Mouse (Mus musculus) forebrain, embryonic 16.5 days (tissue): ENCODE data around the gene Qrsl1. TPM values are rescaled to one million over a fixed set of nuclear protein-coding genes. Genes with fewer than 3 reads are reported as not detected.

ENCODE experiments used
- ATAC-seq: fragments of 200-750 bp; cut with Nextera tagmentation; 2 replicates; pipeline ENCODE4 v1.8.0; 2017; ENCODE audit warnings: mild to moderate bottlenecking, moderate library complexity
- H3K27ac ChIP-seq: fragments of 300-500 bp; sonication (generic); 2 replicates; pipeline ENCODE4 v1.5.1; 2014; ENCODE audit warnings: low read length, control low read depth
- H3K27me3 ChIP-seq: fragments of 300-500 bp; sonication (generic); replicated peaks from 2 replicates; pipeline ENCODE4 v1.6.1; 2014; ENCODE audit warnings: low read length; ENCODE audit not compliant: control insufficient read depth, insufficient read depth
- H3K36me3 ChIP-seq: fragments of 300-500 bp; sonication (generic); 2 replicates; pipeline ENCODE4 v1.6.1; 2014; ENCODE audit not compliant: control insufficient read depth, insufficient read depth
- H3K4me1 ChIP-seq: fragments of 300-500 bp; sonication (generic); replicated peaks from 2 replicates; pipeline ENCODE4 v1.6.1; 2014; ENCODE audit warnings: low read length; ENCODE audit not compliant: control insufficient read depth, insufficient read depth
- H3K4me2 ChIP-seq: fragments of 300-500 bp; sonication (generic); 2 replicates; pipeline ENCODE4 v1.6.1; 2014; ENCODE audit warnings: mild to moderate bottlenecking, low read length, control low read depth
- H3K4me3 ChIP-seq: fragments of 300-500 bp; sonication (generic); replicated peaks from 2 replicates; pipeline ENCODE4 v1.5.1; 2014; ENCODE audit warnings: mild to moderate bottlenecking, low read length, control low read depth
- H3K9ac ChIP-seq: fragments of 300-500 bp; sonication (generic); replicated peaks from 2 replicates; pipeline ENCODE4 v1.6.1; 2014; ENCODE audit warnings: low read depth, low read length, control low read depth
- H3K9me3 ChIP-seq: fragments of 300-500 bp; sonication (generic); 2 replicates; pipeline ENCODE4 v1.6.1; 2016; ENCODE audit warnings: low read length; ENCODE audit not compliant: control insufficient read depth
- WGBS: fragments of 180-500 bp; shearing (Covaris S2); extraction: QIAGEN DNeasy Blood & Tissue Kit; methylation state at CpG from one replicate; pipeline ENCODE4 v1.1.7; 2014; 5-methylcytosine and 5-hydroxymethylcytosine counted together
- polyA plus RNA-seq: library from polyadenylated mRNA; unstranded; fragments of >200 nt; fragmentation: Nextera tagmentation; extraction: Ambion mirVana; gene quantifications from 2 replicates; pipeline ENCODE4 v1.2.1, GENCODE M21; 2015

Gene Qrsl1
- polyA plus RNA-seq, 1 experiment from 2014 or later = 22.5 TPM

GRCm38 (mm10) chr10:43892971-43893370 is 8.6 kb downstream of the Qrsl1 start:
- no peak overlapping the region for H3K4me3 ChIP-seq
- H3K36me3 ChIP-seq = peaks cover 8% of the 10 kb centered on the region; the same call in 1 of the 2 replicates
- no peak overlapping the region for H3K27ac ChIP-seq
- no peak overlapping the region for H3K4me2 ChIP-seq
- H3K9ac ChIP-seq = no peak overlapping the region
- no peaks in the 10 kb centered on the region for H3K9me3 ChIP-seq
- no peaks in the 10 kb centered on the region for H3K27me3 ChIP-seq
- WGBS = 99% methylated on average over 4 of the region's 4 CpGs
- ATAC-seq = no peak
- peaks cover 6% of the 10 kb centered on the region for H3K4me1 ChIP-seq

- Histone ChIP-seq H3K27me3 (no peaks in the 10 kb centered on the region), H3K4me3 (no peak overlapping the region), H3K4me1 (peaks cover 6% of the 10 kb centered on the region), H3K4me2 (no peak overlapping the region), H3K36me3 (peaks cover 5% of the 10 kb centered on the region; the same call in 1 of the 2 replicates), H3K27ac (peak overlapping the region; percentile 50; the same call in 1 of the 2 replicates), H3K9ac (no peak overlapping the region), H3K9me3 (no peaks in the 10 kb centered on the region)
- ATAC-seq = no peak
- 80% methylated on average over 16 of the region's 16 CpGs for WGBS
Observed at GRCm38 (mm10) chr10:43888976-43889375, 12.6 kb downstream of the Qrsl1 start.

- Histone ChIP-seq H3K4me3 (no peak overlapping the region), H3K4me2 (no peak overlapping the region), H3K36me3 (no peaks in the 10 kb centered on the region), H3K27ac (peak overlapping the region; percentile 45), H3K4me1 (peaks cover 6% of the 10 kb centered on the region), H3K27me3 (no peaks in the 10 kb centered on the region), H3K9ac (no peak overlapping the region), H3K9me3 (no peaks in the 10 kb centered on the region)
- peak; percentile 95 for ATAC-seq
- 50% methylated on average over 9 of the region's 9 CpGs for WGBS
Observed at GRCm38 (mm10) chr10:43887676-43888075, 13.9 kb downstream of the Qrsl1 start.

GRCm38 (mm10) chr10:43871458-43871857 is 30.1 kb downstream of the Qrsl1 start:
- Histone ChIP-seq H3K9me3 (no peaks in the 10 kb centered on the region), H3K36me3 (peaks cover 2% of the 10 kb centered on the region; the same call in 1 of the 2 replicates), H3K4me2 (no peak overlapping the region), H3K27ac (no peak overlapping the region), H3K27me3 (no peaks in the 10 kb centered on the region), H3K4me3 (no peak overlapping the region), H3K4me1 (no peaks in the 10 kb centered on the region), H3K9ac (no peak overlapping the region)
- ATAC-seq = no peak
- WGBS = 97% methylated on average over 1 of the region's 1 CpGs

GRCm38 (mm10) chr10:43870752-43871151 is 30.8 kb downstream of the Qrsl1 start:
- H3K9ac ChIP-seq = no peak overlapping the region
- no peaks in the 10 kb centered on the region for H3K9me3 ChIP-seq
- no peak overlapping the region for H3K27ac ChIP-seq
- no peak overlapping the region for H3K4me3 ChIP-seq
- H3K4me2 ChIP-seq = no peak overlapping the region
- no peaks in the 10 kb centered on the region for H3K4me1 ChIP-seq
- H3K36me3 ChIP-seq = no peaks in the 10 kb centered on the region
- H3K27me3 ChIP-seq = no peaks in the 10 kb centered on the region
- ATAC-seq = no peak
- WGBS = 71% methylated on average over 10 of the region's 10 CpGs

GRCm38 (mm10) chr10:43856351-43856750 is 45.2 kb downstream of the Qrsl1 start:
- 0 out of 2 replicates have a peak, but pooled peaks cover 4% of the 10 kb centered on the region for H3K9me3 ChIP-seq
- ATAC-seq = no peak
- WGBS = 83% methylated on average over 3 of the region's 3 CpGs
- H3K36me3 ChIP-seq = no peaks in the 10 kb centered on the region
- no peaks in the 10 kb centered on the region for H3K4me1 ChIP-seq
- H3K4me2 ChIP-seq = no peak overlapping the region
- no peak overlapping the region for H3K4me3 ChIP-seq
- H3K27me3 ChIP-seq = no peaks in the 10 kb centered on the region
- no peak overlapping the region for H3K27ac ChIP-seq
- H3K9ac ChIP-seq = no peak overlapping the region

GRCm38 (mm10) chr10:43855916-43856315 is 45.6 kb downstream of the Qrsl1 start:
- no peak overlapping the region for H3K27ac ChIP-seq
- H3K9ac ChIP-seq = no peak overlapping the region
- no peak for ATAC-seq
- no peaks in the 10 kb centered on the region for H3K27me3 ChIP-seq
- H3K4me2 ChIP-seq = no peak overlapping the region
- H3K36me3 ChIP-seq = no peaks in the 10 kb centered on the region
- 96% methylated on average over 9 of the region's 9 CpGs for WGBS
- H3K9me3 ChIP-seq = 0 out of 2 replicates have a peak, but pooled peaks cover 4% of the 10 kb centered on the region
- no peaks in the 10 kb centered on the region for H3K4me1 ChIP-seq
- no peak overlapping the region for H3K4me3 ChIP-seq

- H3K36me3 ChIP-seq = no peaks in the 10 kb centered on the region
- H3K27ac ChIP-seq = no peak overlapping the region
- H3K9me3 ChIP-seq = 0 out of 2 replicates have a peak, but pooled peaks cover 4% of the 10 kb centered on the region
- no peaks in the 10 kb centered on the region for H3K4me1 ChIP-seq
- no peak overlapping the region for H3K9ac ChIP-seq
- H3K27me3 ChIP-seq = no peaks in the 10 kb centered on the region
- H3K4me3 ChIP-seq = no peak overlapping the region
- ATAC-seq = no peak
- WGBS = 91% methylated on average over 5 of the region's 5 CpGs
- no peak overlapping the region for H3K4me2 ChIP-seq
Observed at GRCm38 (mm10) chr10:43851898-43852297, 49.6 kb downstream of the Qrsl1 start.

GRCm38 (mm10) chr10:43849478-43849877 is 52.1 kb downstream of the Qrsl1 start:
- Histone ChIP-seq H3K9ac (no peak overlapping the region), H3K27me3 (no peaks in the 10 kb centered on the region), H3K9me3 (0 out of 2 replicates have a peak, but pooled peaks cover 4% of the 10 kb centered on the region), H3K27ac (no peak overlapping the region), H3K4me3 (no peak overlapping the region), H3K36me3 (no peaks in the 10 kb centered on the region), H3K4me2 (no peak overlapping the region), H3K4me1 (no peaks in the 10 kb centered on the region)
- WGBS = 86% methylated on average over 3 of the region's 3 CpGs
- ATAC-seq = no peak

GRCm38 (mm10) chr10:43846141-43846622 is 55.4 kb downstream of the Qrsl1 start:
- Histone ChIP-seq H3K4me1 (no peaks in the 10 kb centered on the region), H3K9ac (no peak overlapping the region), H3K4me2 (no peak overlapping the region), H3K36me3 (no peaks in the 10 kb centered on the region), H3K27me3 (no peaks in the 10 kb centered on the region), H3K27ac (no peak overlapping the region), H3K9me3 (no peaks in the 10 kb centered on the region), H3K4me3 (no peak overlapping the region)
- 68% methylated on average over 2 of the region's 2 CpGs for WGBS
- ATAC-seq = no peak
